22 mouse cellular contexts compared by ENCODE assay signal in the genomic region with DNA sequence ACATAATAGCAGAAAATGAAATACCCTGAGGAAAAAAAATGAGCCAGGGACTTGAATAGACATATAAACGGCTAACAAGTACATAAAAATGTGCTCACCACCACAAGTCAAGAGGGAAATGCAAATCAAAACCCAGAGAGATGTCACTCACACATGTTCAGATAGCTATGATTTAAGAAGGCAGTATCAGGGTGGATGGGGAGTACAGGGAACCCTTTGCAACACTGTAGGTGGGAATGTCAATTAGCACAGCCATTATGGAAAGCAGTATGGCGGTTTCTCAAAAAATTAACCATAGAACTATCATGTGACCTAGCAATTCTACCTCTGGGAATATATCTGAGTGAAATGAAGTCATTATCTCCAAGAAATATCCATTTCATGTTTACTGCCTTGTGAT.
"Had no signal": no experiment of that assay in that cellular context is flagged by ENCODE, and none has a peak within 500 bp of the region (broad histone marks: within the 10 kb centered on the region; RNA-seq: fewer than 3 reads in every experiment).

No protein-coding gene starts in this region.

- H3K4me3 ChIP-seq: heart, embryonic 10.5 days; heart, embryonic 12.5 days; hindbrain, embryonic 10.5 days; intestine, embryonic 15.5 days; layer of hippocampus, adult 2 months; limb, embryonic 13.5 days; limb, embryonic 15.5 days; liver, embryonic 12.5 days had no signal

- H3K9ac ChIP-seq: forebrain, postnatal 0 days; heart, embryonic 12.5 days; intestine, embryonic 15.5 days; limb, embryonic 13.5 days; limb, embryonic 15.5 days; liver, embryonic 12.5 days had no signal

- H3K4me2 ChIP-seq: heart, embryonic 12.5 days; intestine, embryonic 15.5 days; limb, embryonic 13.5 days; limb, embryonic 15.5 days; liver, embryonic 12.5 days had no signal

- H3K27me3 ChIP-seq: heart, embryonic 12.5 days; intestine, embryonic 15.5 days; limb, embryonic 13.5 days; limb, embryonic 15.5 days; liver, embryonic 12.5 days had no signal

- H3K4me1 ChIP-seq: heart, embryonic 10.5 days; heart, embryonic 12.5 days; intestine, embryonic 15.5 days; limb, embryonic 13.5 days; limb, embryonic 15.5 days; liver, embryonic 12.5 days had no signal

- H3K9me3 ChIP-seq: heart, embryonic 10.5 days; hindbrain, embryonic 10.5 days; intestine, embryonic 15.5 days; limb, embryonic 13.5 days; limb, embryonic 15.5 days; liver, embryonic 12.5 days had no signal

- ATAC-seq: forebrain, postnatal 0 days; inflammation-experienced regulatory T-cells, adult 6 months; intestine, embryonic 15.5 days; intestine, postnatal 0 days; liver, embryonic 12.5 days had no signal

- DNase-seq: forebrain, postnatal 0 days; gastrocnemius, postnatal 14 days; gastrocnemius, postnatal 36 days; heart, adult 18-20 months; heart, postnatal 10 days; heart, postnatal 4 days; kidney, adult 18-20 months; kidney, adult 8-10 months; kidney, postnatal 10 days; kidney, postnatal 25 days; kidney, postnatal 4 days; left cerebral cortex, postnatal 4 days had no signal

- H3K27ac ChIP-seq: heart, embryonic 10.5 days; hindbrain, embryonic 10.5 days; intestine, embryonic 15.5 days; layer of hippocampus, adult 2 months; limb, embryonic 13.5 days; limb, embryonic 15.5 days; liver, embryonic 12.5 days had no signal

- H3K36me3 ChIP-seq: heart, embryonic 10.5 days; heart, embryonic 12.5 days; hindbrain, embryonic 10.5 days; intestine, embryonic 15.5 days; limb, embryonic 13.5 days; limb, embryonic 15.5 days; liver, embryonic 12.5 days had no signal
